Mouse (Mus musculus): ENCODE results near the gene Hyal5.
A peak's percentile ranks its signal among the peaks of the same experiment; 100 is the strongest.

The Hyal5 gene

GRCm38 (mm10) chr6:24857697-24858096, at the start of gene Hyal5:
Gene Hyal5 (plus strand): TSS chr6:24857997.
- DNase-seq (ENCODE audit: low read depth): no peak

GRCm38 (mm10) chr6:24822070-24822469, 35.7 kb upstream of the Hyal5 start:
- DNase-seq (ENCODE audit: low read depth): peak; percentile 6

- DNase-seq (ENCODE audit: low read depth): no peak
Observed at GRCm38 (mm10) chr6:24860320-24860719, 2.5 kb downstream of the Hyal5 start.

GRCm38 (mm10) chr6:24863649-24864048, 5.9 kb downstream of the Hyal5 start:
- DNase-seq (ENCODE audit: low read depth): no peak

DNA sequence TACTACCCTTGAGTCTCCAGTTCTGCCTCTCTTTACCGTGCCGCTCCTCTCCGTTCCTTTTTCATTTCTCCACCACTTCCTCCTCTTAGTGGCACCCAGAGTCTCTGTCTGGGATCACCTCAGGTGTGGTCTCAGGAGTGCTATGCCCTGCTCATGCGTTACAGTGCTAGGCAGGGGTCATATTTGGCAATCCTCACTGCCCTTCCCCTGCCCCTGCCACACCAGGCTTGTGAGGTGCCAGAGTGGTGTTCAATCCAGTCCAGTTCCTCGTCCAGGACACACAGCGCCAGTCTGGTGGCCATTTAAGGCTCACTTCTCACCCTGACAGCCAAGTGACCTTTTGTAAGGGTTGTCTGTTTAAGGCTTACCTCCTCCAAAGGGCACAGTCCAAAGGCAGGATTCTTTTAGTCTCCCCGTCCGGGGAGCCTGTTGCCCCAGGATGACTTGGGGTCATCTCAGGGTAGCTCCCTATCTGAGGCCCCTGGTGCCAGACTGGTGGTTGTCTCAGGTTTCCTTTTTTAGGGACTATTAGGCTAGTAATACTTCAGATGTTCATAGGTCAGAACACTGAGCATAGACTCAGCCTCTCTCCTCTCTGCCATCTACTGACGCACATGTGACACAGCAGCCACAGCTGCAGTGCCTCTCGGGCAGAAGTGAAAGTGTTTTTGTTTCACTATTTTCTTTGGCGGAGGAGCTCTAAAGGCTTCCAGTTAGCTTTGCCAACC, 36.5 kb downstream of the Hyal5 start:
- DNase-seq (ENCODE audit: low read depth): peak; percentile 59

- no peak for DNase-seq (ENCODE audit: low read depth)
Observed at GRCm38 (mm10) chr6:24894874-24895183, 37.0 kb downstream of the Hyal5 start.

- no peak for DNase-seq (ENCODE audit: low read depth)
Observed at GRCm38 (mm10) chr6:24905101-24905500, 47.3 kb downstream of the Hyal5 start.

GRCm38 (mm10) chr6:24907824-24908223, 50.0 kb downstream of the Hyal5 start:
- no peak for DNase-seq (ENCODE audit: low read depth)

GRCm38 (mm10) chr6:24910016-24910727, 52.4 kb downstream of the Hyal5 start:
- no peak for DNase-seq (ENCODE audit: low read depth)

DNA sequence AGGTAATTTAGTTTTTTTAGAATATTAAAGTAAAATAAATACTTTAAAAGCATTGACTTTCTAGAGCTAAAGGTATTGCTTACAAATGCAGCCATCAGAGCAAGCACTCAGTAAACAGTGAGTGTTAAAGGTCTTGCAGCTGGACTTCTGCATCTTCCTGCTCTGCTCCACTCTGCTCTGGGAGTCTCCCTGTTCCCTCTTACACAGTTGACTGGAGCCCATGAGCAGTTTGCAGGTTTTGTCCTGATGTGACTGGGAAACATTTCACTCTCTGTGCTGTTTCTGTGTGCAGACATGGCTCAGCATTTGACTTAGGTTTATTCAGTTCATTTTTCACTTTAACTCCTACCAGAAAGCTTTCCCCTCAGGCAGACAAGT, 52.9 kb downstream of the Hyal5 start:
- no peak for DNase-seq (ENCODE audit: low read depth)

DNA sequence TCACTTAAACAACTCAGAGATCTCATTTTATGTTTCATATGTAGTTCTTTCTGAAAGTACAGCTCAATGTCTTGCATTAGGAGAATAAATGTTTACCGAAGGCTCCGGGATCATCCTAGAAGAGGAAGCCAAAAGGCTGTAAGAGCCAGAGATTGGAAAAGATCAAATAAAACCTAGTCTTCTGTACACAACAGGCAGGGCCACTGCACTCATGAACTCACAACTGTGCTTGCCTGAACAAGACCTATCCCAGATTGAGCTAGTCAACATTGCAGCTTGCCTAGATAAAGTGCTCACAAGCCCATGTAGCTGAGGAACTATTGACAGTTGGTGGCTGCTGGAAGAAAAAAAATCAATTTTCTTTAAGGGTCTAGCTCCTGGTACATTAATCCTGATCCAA, 55.8 kb downstream of the Hyal5 start:
- no peak for DNase-seq (ENCODE audit: low read depth)

- DNase-seq (ENCODE audit: low read depth): no peak
Observed at GRCm38 (mm10) chr6:24925076-24925785, 67.4 kb downstream of the Hyal5 start.

Measured in NIH3T3 (cell line).